Mouse (Mus musculus): Measurements from ENCODE around the gene Eefsec.

DNA sequence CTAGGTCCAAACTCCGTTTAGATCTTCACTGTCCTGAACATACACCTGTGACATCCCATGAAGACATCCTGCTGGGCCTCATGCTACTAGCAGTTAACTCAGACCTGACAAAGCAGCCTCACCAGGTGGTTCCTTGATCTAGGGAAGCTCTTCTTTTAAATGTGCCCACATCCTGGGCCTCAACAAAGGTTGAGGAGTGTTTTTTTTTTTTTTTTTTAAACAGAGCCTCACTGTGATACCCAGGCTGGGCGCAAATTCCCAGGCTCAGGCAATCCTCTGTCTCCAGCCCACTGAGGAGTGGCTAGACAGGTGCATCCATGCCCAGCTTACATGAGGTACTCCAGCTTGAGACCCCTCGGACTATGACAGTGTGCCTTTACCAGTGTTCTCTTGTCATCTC, 3.8 kb downstream of the Eefsec start:
- no peak for TF ChIP-seq TAL1 (IDR thresholded peaks at IDR 0.05; ENCODE audit: low read length)
- no peak for TF ChIP-seq GATA1 (IDR thresholded peaks at IDR 0.05; ENCODE audit: low read length)

Measured in erythroblast, embryonic 14.5 days (primary cell).